Mouse (Mus musculus): ENCODE results near the gene Pilra. TPM values are rescaled to one million over a fixed set of nuclear protein-coding genes. Genes with fewer than 3 reads are reported as not detected.

Gene Pilra
- polyA plus RNA-seq, 1 experiment from 2014 or later = 4.0 TPM

- no peak for ATAC-seq (ENCODE audit: borderline replicate concordance, extremely low read depth, low FRiP score, low TSS enrichment)
- no peak overlapping the region for H3K27ac ChIP-seq
- no peak overlapping the region for H3K4me3 ChIP-seq
Observed at GRCm38 (mm10) chr5:137772755-137773154, 63.3 kb downstream of the Pilra start.

More at GRCm38 (mm10) chr5:137772755-137773154, 63.3 kb downstream of the Pilra start:
- no peak overlapping the region for H3K9ac ChIP-seq
- H3K27me3 ChIP-seq = no peaks in the 10 kb centered on the region
- no peaks in the 10 kb centered on the region for H3K9me3 ChIP-seq
- H3K36me3 ChIP-seq = no peaks in the 10 kb centered on the region
- peaks cover 7% of the 10 kb centered on the region; the same call in 1 of the 2 replicates for H3K4me1 ChIP-seq
- H3K4me2 ChIP-seq = no peak overlapping the region

Other genes with a start within 250 kb of the Pilra start
- gene Mospd3, start 235.2 kb downstream of the Pilra start, polyA plus RNA-seq (2015; fragmentation: Nextera tagmentation; extraction: Ambion mirVana) = 31.6 and 32.8 TPM in 2 replicates
- gene Pcolce, start 222.5 kb downstream of the Pilra start, polyA plus RNA-seq (2015; fragmentation: Nextera tagmentation; extraction: Ambion mirVana) = 130 TPM in 2 replicates
- gene Fbxo24, start 207.3 kb downstream of the Pilra start, polyA plus RNA-seq (2015; fragmentation: Nextera tagmentation; extraction: Ambion mirVana) = 0.08 and 0.21 TPM in 2 replicates
- 35.7 and 37.1 TPM in 2 replicates for gene Lrch4, start 207.2 kb downstream of the Pilra start, polyA plus RNA-seq (2015; fragmentation: Nextera tagmentation; extraction: Ambion mirVana)
- 9.4 and 9.6 TPM in 2 replicates for gene Gm20605, start 207.1 kb downstream of the Pilra start, polyA plus RNA-seq (2015; fragmentation: Nextera tagmentation; extraction: Ambion mirVana)
- gene Sap25, start 194.9 kb downstream of the Pilra start, polyA plus RNA-seq (2015; fragmentation: Nextera tagmentation; extraction: Ambion mirVana) = 6.5 and 8.3 TPM in 2 replicates
- 0.06 TPM in 1 of 2 replicates, not detected in the other for gene Irs3, start 190.6 kb downstream of the Pilra start, polyA plus RNA-seq (2015; fragmentation: Nextera tagmentation; extraction: Ambion mirVana)
- gene Agfg2, start 151.6 kb downstream of the Pilra start, polyA plus RNA-seq (2015; fragmentation: Nextera tagmentation; extraction: Ambion mirVana) = 15.5 and 16.7 TPM in 2 replicates
- gene Nyap1, start 94.7 kb downstream of the Pilra start, polyA plus RNA-seq (2015; fragmentation: Nextera tagmentation; extraction: Ambion mirVana) = 1.6 and 1.8 TPM in 2 replicates
- 136 and 150 TPM in 2 replicates for gene Tsc22d4, start 90.6 kb downstream of the Pilra start, polyA plus RNA-seq (2015; fragmentation: Nextera tagmentation; extraction: Ambion mirVana)
- 33.7 and 33.9 TPM in 2 replicates for gene Ppp1r35, start 57.4 kb downstream of the Pilra start, polyA plus RNA-seq (2015; fragmentation: Nextera tagmentation; extraction: Ambion mirVana)
- 11.5 and 12.3 TPM in 2 replicates for gene Mepce, start 48.6 kb downstream of the Pilra start, polyA plus RNA-seq (2015; fragmentation: Nextera tagmentation; extraction: Ambion mirVana)
- 23.1 and 28.2 TPM in 2 replicates for gene Zcwpw1, start 48.5 kb downstream of the Pilra start, polyA plus RNA-seq (2015; fragmentation: Nextera tagmentation; extraction: Ambion mirVana)
- gene Pilrb1, start 21.8 kb upstream of the Pilra start, polyA plus RNA-seq (2015; fragmentation: Nextera tagmentation; extraction: Ambion mirVana) = 0.76 and 0.78 TPM in 2 replicates
- gene Pilrb2, start 35.5 kb upstream of the Pilra start, polyA plus RNA-seq (2015; fragmentation: Nextera tagmentation; extraction: Ambion mirVana) = 0.83 and 1.1 TPM in 2 replicates
- gene Cyp3a13, start 85.3 kb upstream of the Pilra start, polyA plus RNA-seq (2015; fragmentation: Nextera tagmentation; extraction: Ambion mirVana) = 0.33 and 0.37 TPM in 2 replicates
- gene Gjc3, start 126.8 kb upstream of the Pilra start, polyA plus RNA-seq (2015; fragmentation: Nextera tagmentation; extraction: Ambion mirVana) = 0.10 and 0.12 TPM in 2 replicates
- 0.17 TPM in 1 of 2 replicates, not detected in the other for gene Azgp1, start 145.2 kb upstream of the Pilra start, polyA plus RNA-seq (2015; fragmentation: Nextera tagmentation; extraction: Ambion mirVana)
- gene Smok3a, start 185.0 kb upstream of the Pilra start, polyA plus RNA-seq (2015; fragmentation: Nextera tagmentation; extraction: Ambion mirVana) = not detected in 2 replicates
- not detected in 2 replicates for gene Smok3b, start 185.1 kb upstream of the Pilra start, polyA plus RNA-seq (2015; fragmentation: Nextera tagmentation; extraction: Ambion mirVana)
- not detected in 2 replicates for gene Smok3c, start 216.9 kb upstream of the Pilra start, polyA plus RNA-seq (2015; fragmentation: Nextera tagmentation; extraction: Ambion mirVana)
- 15.8 and 16.6 TPM in 2 replicates for gene Zkscan1, start 248.8 kb upstream of the Pilra start, polyA plus RNA-seq (2015; fragmentation: Nextera tagmentation; extraction: Ambion mirVana)